Mouse (Mus musculus) myocyte (in vitro differentiated cells): ENCODE data around the gene Kctd18.

Experiments used
- E2F4 ChIP-seq: IDR thresholded peaks from one replicate; pipeline ENCODE4 v1.6.1; 2011; ENCODE audit warnings: mild to moderate bottlenecking, control low read depth, moderate library complexity; ENCODE audit not compliant: insufficient read depth
- POLR2A ChIP-seq: IDR thresholded peaks from one replicate; pipeline ENCODE4 v1.6.1; 2011; ENCODE audit warnings: low read depth, mild to moderate bottlenecking, control low read depth, moderate library complexity; ENCODE audit not compliant: insufficient read length
- POLR2AphosphoS2 ChIP-seq: IDR thresholded peaks from one replicate; pipeline ENCODE4 v1.6.1; 2011; ENCODE audit warnings: low read depth, control low read depth; ENCODE audit not compliant: insufficient read length
- USF1 ChIP-seq: IDR thresholded peaks from one replicate; pipeline ENCODE4 v1.6.1; 2011; ENCODE audit warnings: low read depth, mild to moderate bottlenecking, control low read depth, moderate library complexity

DNA sequence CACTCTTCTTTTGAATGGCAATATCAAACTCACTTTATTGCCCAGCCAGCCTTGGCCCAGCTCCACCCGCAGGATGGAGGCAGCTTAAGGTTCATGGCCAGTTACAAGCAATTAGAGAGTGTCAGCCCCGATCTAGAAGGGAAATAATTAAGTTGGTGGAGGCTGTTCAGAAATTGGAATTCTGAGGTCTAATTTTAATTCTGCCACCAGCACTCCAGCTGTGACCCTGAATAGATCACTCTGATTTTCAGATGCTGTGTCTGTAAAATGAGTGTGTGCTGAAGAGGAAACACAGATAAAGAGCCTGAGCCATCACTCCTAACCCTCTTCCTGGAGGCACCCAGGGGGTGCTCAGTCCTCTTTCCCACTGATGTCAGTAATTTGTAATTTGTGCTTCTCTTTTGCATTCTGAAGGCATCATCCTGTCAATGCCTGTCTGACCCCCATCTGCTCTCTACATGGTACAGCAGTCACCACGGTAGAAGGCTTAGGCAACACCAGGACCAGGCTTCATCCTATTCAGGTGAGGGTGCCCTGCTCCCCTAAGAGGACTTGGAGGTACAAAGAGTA, 28.1 kb upstream of the Kctd18 start:
- TF ChIP-seq USF1: no peak
- TF ChIP-seq E2F4: no peak
- no peak for TF ChIP-seq POLR2A
- TF ChIP-seq POLR2AphosphoS2: no peak
